ENCODE assay signal across 8 mouse cellular contexts in genomic region chr2:4472760-4473480, GRCm38 (mm10).
DNase-seq lines count a peak whose midpoint lies in the region; ATAC-seq and TF ChIP-seq lines count a peak whose summit lies in the region.

No protein-coding gene starts in this region.

- 83% methylated on average over 7 of the region's 7 CpGs for WGBS in forebrain, embryonic 10.5 days
- WGBS in forebrain, embryonic 11.5 days: 78% methylated on average over 7 of the region's 7 CpGs

- no peak overlapping the region for H3K4me2 ChIP-seq in forebrain, embryonic 11.5 days (ENCODE audit: low read depth, low read length, severe bottlenecking)

- TF ChIP-seq CTCF in left cerebral cortex, adult 2 months (IDR thresholded peaks at IDR 0.05): no peak
- TF ChIP-seq CTCF in embryonic fibroblast, embryonic 13.5 days (IDR thresholded peaks at IDR 0.05; ENCODE audit: borderline replicate concordance, insufficient read depth, low read length): no peak

- intact Hi-C loops in left cerebral cortex, adult 2 months (cut with DNase I): no loop called here
- intact Hi-C loops in heart, postnatal 25 days (cut with DNase I): loop anchor here (5.0 kb wide), 2 partner anchors 41 to 116 kb away; no protein-coding TSS in a partner anchor

- ATAC-seq in forebrain, embryonic 11.5 days (replicated peaks; ENCODE audit: low FRiP score): no peak

- no peak overlapping the region for H3K9ac ChIP-seq in forebrain, embryonic 11.5 days (ENCODE audit: low read length)

- DNase-seq in forebrain, embryonic 10.5 days (ENCODE audit: extremely low spot score, low spot score): no peak
- DNase-seq in forebrain, embryonic 11.5 days (ENCODE audit: low spot score): no peak
- DNase-seq in left cerebral cortex, adult 2 months (ENCODE audit: extremely low spot score in 1 of 2, low spot score in 2 of 2): no peak
- no peak for DNase-seq in left cerebral cortex, adult 18-20 months (ENCODE audit: low spot score in 2 of 2)
- DNase-seq in heart, postnatal 25 days (ENCODE audit: low spot score): peak; percentile 52
- no peak for DNase-seq in cerebellum, adult 9-11 months
- no peak for DNase-seq in right cerebral cortex, postnatal 14 days

- H3K4me1 ChIP-seq in forebrain, embryonic 10.5 days: peaks cover 14% of the 10 kb centered on the region
- H3K4me1 ChIP-seq in forebrain, embryonic 11.5 days (replicated peaks; ENCODE audit: control insufficient read depth, insufficient read depth, low read length): no peaks in the 10 kb centered on the region
- peaks cover 25% of the 10 kb centered on the region for H3K4me1 ChIP-seq in embryonic fibroblast, embryonic 13.5 days (ENCODE audit: control insufficient read depth, insufficient read depth, low read length)

- H3K27me3 ChIP-seq in forebrain, embryonic 10.5 days (ENCODE audit: poor library complexity, severe bottlenecking): no peaks in the 10 kb centered on the region
- H3K27me3 ChIP-seq in forebrain, embryonic 11.5 days (ENCODE audit: control insufficient read depth, insufficient read depth, low read length): no peaks in the 10 kb centered on the region

- no peak for TF ChIP-seq POLR2A in embryonic fibroblast, embryonic 13.5 days (IDR thresholded peaks at IDR 0.05; ENCODE audit: low read depth, low read length)

- peaks cover 9% of the 10 kb centered on the region; the same call in 1 of the 2 replicates for H3K9me3 ChIP-seq in forebrain, embryonic 10.5 days
- no peaks in the 10 kb centered on the region; the same call in 1 of the 2 replicates for H3K9me3 ChIP-seq in forebrain, embryonic 11.5 days (ENCODE audit: control insufficient read depth, low read length)

- no peak overlapping the region for H3K4me3 ChIP-seq in forebrain, embryonic 10.5 days
- H3K4me3 ChIP-seq in forebrain, embryonic 11.5 days (ENCODE audit: low read depth, low read length): no peak overlapping the region
- no peak overlapping the region for H3K4me3 ChIP-seq in left cerebral cortex, adult 2 months
- H3K4me3 ChIP-seq in embryonic fibroblast, embryonic 13.5 days (ENCODE audit: insufficient read depth, low read length): no peak overlapping the region

- H3K27ac ChIP-seq in forebrain, embryonic 10.5 days: 0 out of 2 replicates have a peak overlapping the region, but pooled peaks have one; percentile 6
- H3K27ac ChIP-seq in forebrain, embryonic 11.5 days (ENCODE audit: low read depth, low read length): no peak overlapping the region
- H3K27ac ChIP-seq in left cerebral cortex, adult 2 months: peak overlapping the region; percentile 40; the same call in 1 of the 2 replicates
- peak overlapping the region; percentile 20; the same call in 1 of the 2 replicates for H3K27ac ChIP-seq in embryonic fibroblast, embryonic 13.5 days (ENCODE audit: insufficient read depth, low read length)

- peaks cover 61% of the 10 kb centered on the region for H3K36me3 ChIP-seq in forebrain, embryonic 10.5 days (replicated peaks)
- H3K36me3 ChIP-seq in forebrain, embryonic 11.5 days (ENCODE audit: control insufficient read depth, insufficient read depth, low read length): no peaks in the 10 kb centered on the region; the same call in 1 of the 2 replicates
